Mouse (Mus musculus) small intestine, adult 2 months (tissue): Measurements from ENCODE around the gene Dars. TPM values are rescaled to one million over a fixed set of nuclear protein-coding genes. Genes with fewer than 3 reads are reported as not detected.

Source experiments
- H3K27ac ChIP-seq: fragments of 200-500 bp; 2 replicates; pipeline ENCODE4 v1.5.1; 2012; ENCODE audit warnings: low read depth, low read length, control low read depth, inconsistent platforms; ENCODE audit not compliant: insufficient read depth
- H3K27me3 ChIP-seq: fragments of 200-500 bp; 2 replicates; pipeline ENCODE4 v1.6.1; 2012; ENCODE audit warnings: mild to moderate bottlenecking, moderate library complexity, low read length, inconsistent platforms; ENCODE audit not compliant: control insufficient read depth, insufficient read depth
- H3K36me3 ChIP-seq: fragments of 200-500 bp; 2 replicates; pipeline ENCODE4 v1.6.1; 2012; ENCODE audit warnings: mild to moderate bottlenecking, low read length, control low read depth, inconsistent platforms; ENCODE audit not compliant: control insufficient read depth, insufficient read depth
- H3K4me1 ChIP-seq: fragments of 200-500 bp; 2 replicates; pipeline ENCODE4 v1.6.1; 2012; ENCODE audit warnings: low read length, inconsistent platforms, mixed read lengths; ENCODE audit not compliant: control insufficient read depth, insufficient read depth, insufficient read length
- H3K4me3 ChIP-seq: fragments of 200-500 bp; 2 replicates; pipeline ENCODE4 v1.5.1; 2012; ENCODE audit warnings: low read depth, mild to moderate bottlenecking, control low read depth, inconsistent platforms, low read length, moderate library complexity
- CTCF ChIP-seq: fragments of 200-500 bp; IDR thresholded peaks from 2 replicates; pipeline ENCODE4 v1.5.1; 2012; ENCODE audit warnings: low read depth, mild to moderate bottlenecking, control low read depth, inconsistent platforms, low read length, moderate library complexity, mixed read lengths; ENCODE audit not compliant: insufficient replicate concordance, insufficient read length; ENCODE audit errors: extremely low read depth
- POLR2A ChIP-seq: fragments of 200-500 bp; IDR thresholded peaks from 2 replicates; pipeline ENCODE4 v1.6.1; 2012; ENCODE audit warnings: low read depth, mild to moderate bottlenecking, control low read depth, inconsistent platforms, low read length, moderate library complexity
- WGBS: fragments of 180-500 bp; shearing (Covaris S2); methylation state at CpG from one replicate; pipeline ENCODE4 v1.1.7; 2018; 5-methylcytosine and 5-hydroxymethylcytosine counted together
- polyA plus RNA-seq: library from polyadenylated mRNA; depleted of rRNA; stranded (reverse); fragments of >200 nt; gene quantifications from 2 replicates; pipeline ENCODE4 v1.2.3, GENCODE M21; 2012

Gene Dars
- polyA plus RNA-seq, 1 experiment: 2.3 TPM

GRCm38 (mm10) chr1:128359554-128360376, 57.4 kb downstream of the Dars start, which contains the start of gene Mcm6:
TSS of gene Mcm6 (minus strand) at chr1:128359664.
- Histone ChIP-seq H3K4me3 (peak within 1 kb of the TSS; percentile 99), H3K27ac (peak within 1 kb of the TSS; percentile 32), H3K27me3 (no peaks in the 10 kb centered on the region), H3K36me3 (peaks cover 7% of the 10 kb centered on the region), H3K4me1 (peaks cover 4% of the 10 kb centered on the region; the same call in 1 of the 2 replicates)
- TF ChIP-seq CTCF (no peak), POLR2A (peak; percentile 50; the same call in 1 of the 2 replicates)
- WGBS: 2% methylated on average over 38 of the region's 38 CpGs

GRCm38 (mm10) chr1:128358916-128359553, 58.1 kb downstream of the Dars start:
- Histone ChIP-seq H3K27ac (peak overlapping the region; percentile 32), H3K36me3 (peaks cover 6% of the 10 kb centered on the region)
- WGBS: under 1% methylated on average over 35 of the region's 35 CpGs

GRCm38 (mm10) chr1:128358276-128358675, 58.9 kb downstream of the Dars start:
- H3K27ac ChIP-seq: no peak overlapping the region
- 13% methylated on average over 6 of the region's 6 CpGs for WGBS
- peaks cover 7% of the 10 kb centered on the region for H3K36me3 ChIP-seq
- no peaks in the 10 kb centered on the region for H3K27me3 ChIP-seq
- TF ChIP-seq POLR2A (no peak), CTCF (no peak)
- H3K4me3 ChIP-seq: no peak overlapping the region
- H3K4me1 ChIP-seq: peaks cover 4% of the 10 kb centered on the region; the same call in 1 of the 2 replicates

More at GRCm38 (mm10) chr1:128358916-128359553, 58.1 kb downstream of the Dars start:
- H3K4me1 ChIP-seq: peaks cover 4% of the 10 kb centered on the region; the same call in 1 of the 2 replicates
- no peak for TF ChIP-seq POLR2A
- TF ChIP-seq CTCF: no peak
- peak overlapping the region; percentile 99 for H3K4me3 ChIP-seq
- H3K27me3 ChIP-seq: no peaks in the 10 kb centered on the region

- peaks cover 10% of the 10 kb centered on the region for H3K36me3 ChIP-seq
- peaks cover 4% of the 10 kb centered on the region; the same call in 1 of the 2 replicates for H3K4me1 ChIP-seq
- WGBS: 22% methylated on average over 3 of the region's 3 CpGs
- no peak overlapping the region for H3K27ac ChIP-seq
- TF ChIP-seq CTCF (no peak), POLR2A (no peak)
- H3K27me3 ChIP-seq: no peaks in the 10 kb centered on the region
- H3K4me3 ChIP-seq: no peak overlapping the region
These were observed 59.7 kb downstream of the Dars start for GRCm38 (mm10) chr1:128357452-128357851.

GRCm38 (mm10) chr1:128353092-128353491, 64.1 kb downstream of the Dars start:
- H3K36me3 ChIP-seq: peaks cover 21% of the 10 kb centered on the region
- H3K27me3 ChIP-seq: no peaks in the 10 kb centered on the region
- no peak overlapping the region for H3K4me3 ChIP-seq
- TF ChIP-seq CTCF: no peak
- no peak for TF ChIP-seq POLR2A
- no peaks in the 10 kb centered on the region for H3K4me1 ChIP-seq
- WGBS: 64% methylated on average over 3 of the region's 3 CpGs
- H3K27ac ChIP-seq: no peak overlapping the region

- Histone ChIP-seq H3K27ac (no peak overlapping the region), H3K36me3 (peaks cover 48% of the 10 kb centered on the region), H3K4me3 (no peak overlapping the region), H3K27me3 (no peaks in the 10 kb centered on the region), H3K4me1 (no peaks in the 10 kb centered on the region)
- TF ChIP-seq CTCF (no peak), POLR2A (no peak)
- 87% methylated on average over 10 of the region's 10 CpGs for WGBS
These were observed 72.9 kb downstream of the Dars start for GRCm38 (mm10) chr1:128344232-128344631.
